ENCODE assay signal across 8 mouse cellular contexts in genomic region chr3:101493937-101494459, GRCm38 (mm10).
DNase-seq lines count a peak whose midpoint lies in the region; ATAC-seq lines count a peak whose summit lies in the region.

No protein-coding gene starts in this region.

- no peak overlapping the region for H3K9ac ChIP-seq in forebrain, embryonic 14.5 days (ENCODE audit: low read length)
- H3K9ac ChIP-seq in neural tube, embryonic 15.5 days (replicated peaks), result 0 out of 2 replicates have a peak overlapping the region, but pooled peaks have one; percentile 14

- no peaks in the 10 kb centered on the region for H3K36me3 ChIP-seq in forebrain, embryonic 14.5 days (ENCODE audit: control insufficient read depth, insufficient read depth, low read length)
- no peaks in the 10 kb centered on the region for H3K36me3 ChIP-seq in neural tube, embryonic 15.5 days

- ATAC-seq in cerebellum, adult (ENCODE audit: insufficient number of reproducible peaks, low FRiP score, low TSS enrichment), result peak; percentile 77
- peak; percentile 83 for ATAC-seq in forebrain, embryonic 14.5 days
- peak; percentile 88 for ATAC-seq in neural tube, embryonic 15.5 days (ENCODE audit: low FRiP score)

- peak; percentile 92 for DNase-seq in ES-CJ7 (ENCODE audit: low read depth, low spot score)
- peak; percentile 96 for DNase-seq in forebrain, embryonic 14.5 days (ENCODE audit: low spot score)
- DNase-seq in heart, postnatal 10 days, result peak; percentile 93 to 95
- peak; percentile 92 to 93 for DNase-seq in kidney, postnatal 4 days
- DNase-seq in lung, adult 18-20 months, result peak; percentile 80 to 86
- peak; percentile 94 for DNase-seq in testis, postnatal 10 days (ENCODE audit: low spot score)

- H3K4me2 ChIP-seq in forebrain, embryonic 14.5 days (ENCODE audit: low read length), result no peak overlapping the region
- H3K4me2 ChIP-seq in neural tube, embryonic 15.5 days, result no peak overlapping the region

- intact Hi-C loops in heart, postnatal 10 days (cut with DNase I), result loop anchor here (1.0 to 5.0 kb wide), 3 partner anchors 218 to 568 kb away; no protein-coding TSS in a partner anchor

- H3K9me3 ChIP-seq in forebrain, embryonic 14.5 days (replicated peaks; ENCODE audit: control insufficient read depth, low read length), result no peaks in the 10 kb centered on the region
- no peaks in the 10 kb centered on the region for H3K9me3 ChIP-seq in neural tube, embryonic 15.5 days (replicated peaks)

- H3K27ac ChIP-seq in forebrain, embryonic 14.5 days (ENCODE audit: low read depth, low read length), result no peak overlapping the region
- no peak overlapping the region for H3K27ac ChIP-seq in neural tube, embryonic 15.5 days (replicated peaks)

- no peaks in the 10 kb centered on the region for H3K27me3 ChIP-seq in forebrain, embryonic 14.5 days (replicated peaks; ENCODE audit: control insufficient read depth, insufficient read depth, low read length)
- H3K27me3 ChIP-seq in neural tube, embryonic 15.5 days (replicated peaks), result no peaks in the 10 kb centered on the region

- WGBS in forebrain, embryonic 14.5 days, result 50% methylated on average over 10 of the region's 10 CpGs
- WGBS in neural tube, embryonic 15.5 days, result 41% methylated on average over 10 of the region's 10 CpGs

- no peak overlapping the region for H3K4me3 ChIP-seq in forebrain, embryonic 14.5 days (ENCODE audit: low read depth, low read length)
- no peak overlapping the region for H3K4me3 ChIP-seq in neural tube, embryonic 15.5 days (replicated peaks)

- H3K4me1 ChIP-seq in forebrain, embryonic 14.5 days (ENCODE audit: control insufficient read depth, insufficient read depth, low read length), result no peaks in the 10 kb centered on the region
- peaks cover 4% of the 10 kb centered on the region for H3K4me1 ChIP-seq in neural tube, embryonic 15.5 days
